Mouse (Mus musculus): ENCODE measurements around the gene Esyt2. TPM values are rescaled to one million over a fixed set of nuclear protein-coding genes. Genes with fewer than 3 reads are reported as not detected.

Esyt2 gene
- polyA plus RNA-seq, 1 experiment from 2014 or later = 16.7 TPM

DNA sequence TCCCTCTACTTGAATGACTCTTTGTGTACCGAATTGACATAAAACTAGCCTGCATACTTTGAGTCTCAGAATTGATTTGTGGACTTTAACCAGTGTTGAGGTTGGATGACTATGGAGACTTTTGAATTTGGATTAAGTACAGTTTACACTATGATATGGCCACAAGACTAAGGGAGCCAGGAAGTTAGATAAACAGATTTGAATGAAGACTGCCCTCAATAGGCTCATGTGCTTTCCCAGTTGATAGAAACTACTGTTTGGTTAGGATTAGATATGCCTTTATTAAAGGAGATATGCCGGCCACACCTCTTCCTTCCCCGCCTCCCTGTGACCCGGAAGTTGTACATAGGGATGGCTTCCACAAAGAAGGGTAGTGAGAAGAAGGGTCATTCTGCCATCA lies 5.4 kb upstream of the Esyt2 start:
- H3K27me3 ChIP-seq (replicated peaks; ENCODE audit: insufficient read depth, low read length) = no peaks in the 10 kb centered on the region
- no peak overlapping the region for H3K9ac ChIP-seq (replicated peaks; ENCODE audit: low read depth)
- H3K4me2 ChIP-seq (replicated peaks; ENCODE audit: low read depth, low read length) = no peak overlapping the region
- no peaks in the 10 kb centered on the region for H3K36me3 ChIP-seq (ENCODE audit: insufficient read depth, low read length)
- TF ChIP-seq EP300 (IDR thresholded peaks at IDR 0.05) (no peak), CTCF (IDR thresholded peaks at IDR 0.05) (no peak)
- H3K4me1 ChIP-seq (ENCODE audit: insufficient read depth, low read depth, low read length) = no peaks in the 10 kb centered on the region
- DNase-seq (ENCODE audit: low spot score) (no peak), ATAC-seq (no peak)
- no peak overlapping the region for H3K27ac ChIP-seq (ENCODE audit: low read length)
- no peak overlapping the region for H3K4me3 ChIP-seq (ENCODE audit: low read depth, low read length)
- no peaks in the 10 kb centered on the region for H3K9me3 ChIP-seq (ENCODE audit: low read length)
- 94% methylated on average over 4 of the region's 4 CpGs for WGBS

- no peaks in the 10 kb centered on the region for H3K4me1 ChIP-seq (ENCODE audit: insufficient read depth, low read depth, low read length)
- H3K4me2 ChIP-seq (replicated peaks; ENCODE audit: low read depth, low read length) = no peak overlapping the region
- 44% methylated on average over 2 of the region's 2 CpGs for WGBS
- no peak for ATAC-seq
- no peaks in the 10 kb centered on the region for H3K27me3 ChIP-seq (replicated peaks; ENCODE audit: insufficient read depth, low read length)
- no peak for DNase-seq (ENCODE audit: low spot score)
- no peak overlapping the region for H3K27ac ChIP-seq (ENCODE audit: low read length)
- H3K4me3 ChIP-seq (ENCODE audit: low read depth, low read length) = no peak overlapping the region
- no peaks in the 10 kb centered on the region for H3K36me3 ChIP-seq (ENCODE audit: insufficient read depth, low read length)
- no peak for TF ChIP-seq EP300 (IDR thresholded peaks at IDR 0.05)
- TF ChIP-seq CTCF (IDR thresholded peaks at IDR 0.05) = no peak
- H3K9me3 ChIP-seq (ENCODE audit: low read length) = no peaks in the 10 kb centered on the region
- H3K9ac ChIP-seq (replicated peaks; ENCODE audit: low read depth) = no peak overlapping the region
Observed at GRCm38 (mm10) chr12:116276961-116277360, 4.0 kb upstream of the Esyt2 start.

DNA sequence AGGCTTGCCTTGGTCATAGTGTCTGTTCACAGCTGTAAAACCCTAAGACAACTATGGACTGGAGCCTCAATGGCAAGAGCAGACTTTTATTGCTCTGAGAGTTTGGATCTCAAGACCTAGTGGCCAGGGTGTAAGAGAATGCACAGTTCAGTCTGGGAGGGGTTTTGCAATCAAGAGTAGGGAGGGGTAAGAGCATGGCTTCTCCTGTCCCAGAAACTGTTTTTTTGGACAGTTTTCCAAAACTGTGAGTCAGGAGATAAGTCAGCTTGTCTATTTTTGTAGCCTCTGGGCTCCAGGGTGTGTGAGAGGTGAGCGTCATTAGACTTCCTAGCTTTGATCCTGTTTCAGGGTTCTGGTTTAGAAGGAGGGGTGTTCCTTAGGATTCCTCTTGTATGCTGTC lies 2.5 kb upstream of the Esyt2 start:
- Histone ChIP-seq H3K4me1 (ENCODE audit: insufficient read depth, low read depth, low read length) (no peaks in the 10 kb centered on the region), H3K4me2 (replicated peaks; ENCODE audit: low read depth, low read length) (no peak overlapping the region), H3K27me3 (replicated peaks; ENCODE audit: insufficient read depth, low read length) (no peaks in the 10 kb centered on the region), H3K36me3 (ENCODE audit: insufficient read depth, low read length) (no peaks in the 10 kb centered on the region), H3K9ac (replicated peaks; ENCODE audit: low read depth) (no peak overlapping the region), H3K27ac (ENCODE audit: low read length) (no peak overlapping the region), H3K9me3 (ENCODE audit: low read length) (no peaks in the 10 kb centered on the region), H3K4me3 (ENCODE audit: low read depth, low read length) (no peak overlapping the region)
- no peak for DNase-seq (ENCODE audit: low spot score)
- no peak for ATAC-seq
- WGBS = 85% methylated on average over 1 of the region's 1 CpGs
- TF ChIP-seq EP300 (IDR thresholded peaks at IDR 0.05) = no peak
- no peak for TF ChIP-seq CTCF (IDR thresholded peaks at IDR 0.05)

DNA sequence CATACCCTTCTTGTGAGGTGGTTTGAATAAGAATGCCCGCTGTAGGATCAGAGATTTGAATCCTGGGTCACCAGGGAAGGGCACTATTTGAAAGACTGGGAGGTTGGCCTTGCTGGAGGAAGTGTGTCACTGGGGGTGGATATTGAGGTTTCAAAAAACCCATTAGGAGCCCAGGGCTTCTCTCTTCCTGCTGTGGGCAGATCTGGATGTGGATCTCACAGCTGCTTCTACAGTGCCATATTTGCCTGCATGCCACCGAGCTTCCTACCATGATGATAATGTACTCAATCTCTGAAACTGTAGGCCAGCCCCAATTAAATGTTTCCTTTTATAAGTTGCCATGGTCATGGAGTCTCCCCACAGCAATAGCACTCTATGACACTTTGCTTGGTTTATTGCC lies 1.8 kb upstream of the Esyt2 start:
- Histone ChIP-seq H3K9me3 (ENCODE audit: low read length) (no peaks in the 10 kb centered on the region), H3K27ac (ENCODE audit: low read length) (no peak overlapping the region), H3K4me1 (ENCODE audit: insufficient read depth, low read depth, low read length) (no peaks in the 10 kb centered on the region), H3K4me3 (ENCODE audit: low read depth, low read length) (no peak overlapping the region), H3K4me2 (replicated peaks; ENCODE audit: low read depth, low read length) (no peak overlapping the region), H3K36me3 (ENCODE audit: insufficient read depth, low read length) (no peaks in the 10 kb centered on the region), H3K9ac (replicated peaks; ENCODE audit: low read depth) (no peak overlapping the region), H3K27me3 (replicated peaks; ENCODE audit: insufficient read depth, low read length) (no peaks in the 10 kb centered on the region)
- WGBS = 95% methylated on average over 2 of the region's 2 CpGs
- no peak for TF ChIP-seq CTCF (IDR thresholded peaks at IDR 0.05)
- TF ChIP-seq EP300 (IDR thresholded peaks at IDR 0.05) = no peak
- DNase-seq (ENCODE audit: low spot score) = no peak
- no peak for ATAC-seq

DNA sequence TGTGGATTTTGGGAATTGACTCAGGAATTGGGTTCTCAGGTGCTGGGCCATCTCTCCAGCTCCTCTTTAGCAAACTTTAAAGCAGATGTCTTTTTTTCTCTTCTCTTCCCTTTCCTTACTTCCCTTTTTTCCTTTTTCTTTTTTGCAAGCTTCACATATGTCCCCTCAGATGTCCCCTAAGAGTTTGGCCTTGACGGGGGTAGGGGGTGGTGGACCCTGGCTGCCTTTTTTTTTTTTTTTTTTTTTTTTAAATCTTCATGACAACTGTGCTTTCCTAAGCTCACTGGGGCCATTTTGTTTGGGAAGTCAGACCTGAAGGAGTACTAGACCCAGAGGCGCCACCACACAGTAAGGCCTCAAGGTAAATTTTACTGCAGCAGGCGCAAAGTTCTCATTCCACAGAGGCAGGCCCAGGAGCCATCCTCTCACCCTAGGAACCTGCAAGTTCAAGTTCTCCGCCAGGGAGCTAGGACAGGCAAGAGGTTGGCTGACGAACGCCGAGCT lies 795 bp upstream of the Esyt2 start:
- H3K9ac ChIP-seq (replicated peaks; ENCODE audit: low read depth) = peak overlapping the region; percentile 72
- no peaks in the 10 kb centered on the region for H3K27me3 ChIP-seq (replicated peaks; ENCODE audit: insufficient read depth, low read length)
- H3K9me3 ChIP-seq (ENCODE audit: low read length) = no peaks in the 10 kb centered on the region
- TF ChIP-seq CTCF (IDR thresholded peaks at IDR 0.05) (no peak), EP300 (IDR thresholded peaks at IDR 0.05) (no peak)
- H3K36me3 ChIP-seq (ENCODE audit: insufficient read depth, low read length) = no peaks in the 10 kb centered on the region
- H3K4me3 ChIP-seq (ENCODE audit: low read depth, low read length) = peak overlapping the region; percentile 100
- ATAC-seq (peak; percentile 1), DNase-seq (ENCODE audit: low spot score) (no peak)
- peak overlapping the region; percentile 98 for H3K27ac ChIP-seq (ENCODE audit: low read length)
- peak overlapping the region; percentile 64 for H3K4me2 ChIP-seq (replicated peaks; ENCODE audit: low read depth, low read length)
- H3K4me1 ChIP-seq (ENCODE audit: insufficient read depth, low read depth, low read length) = no peaks in the 10 kb centered on the region
- 2% methylated on average over 7 of the region's 7 CpGs for WGBS

DNA sequence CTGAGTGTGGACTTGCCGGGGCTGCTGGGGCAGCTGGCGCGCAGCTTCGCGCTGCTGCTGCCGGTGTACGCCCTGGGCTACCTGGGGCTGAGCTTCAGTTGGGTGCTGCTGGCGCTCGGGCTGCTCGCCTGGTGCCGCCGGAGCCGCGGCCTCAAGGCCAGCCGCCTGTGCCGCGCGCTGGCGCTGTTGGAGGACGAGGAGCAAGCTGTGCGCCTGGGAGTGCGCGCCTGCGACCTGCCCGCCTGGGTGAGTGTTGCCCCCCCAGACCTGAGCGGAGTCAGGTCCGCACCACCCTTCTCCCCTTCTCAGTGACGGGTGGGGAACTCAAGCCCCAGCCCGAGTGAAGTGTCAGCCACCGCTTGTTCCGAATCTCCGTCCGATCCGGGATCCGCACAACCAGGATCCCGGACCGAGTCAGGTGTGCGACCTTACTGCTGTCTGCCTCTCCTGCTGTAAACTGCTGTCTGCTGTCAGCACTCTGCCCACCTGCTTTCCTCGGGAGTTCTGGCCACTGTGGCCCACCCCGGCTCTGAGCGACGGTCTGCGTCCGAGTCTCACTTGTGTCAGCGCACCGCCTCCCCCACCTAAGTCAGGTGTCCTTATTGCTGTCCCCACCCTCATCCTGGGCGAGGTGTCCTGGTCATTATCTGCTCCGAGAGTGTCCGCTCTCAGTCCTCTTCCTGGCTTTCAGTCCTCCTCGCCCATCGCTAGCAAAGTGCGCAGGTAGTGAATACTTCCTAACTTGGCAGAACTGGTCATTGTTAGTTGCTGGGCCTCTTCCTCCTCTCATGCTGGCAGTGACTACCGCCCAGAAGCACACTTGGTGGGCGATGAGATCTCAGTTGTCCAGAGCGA lies 658 bp downstream of the Esyt2 start:
- H3K9ac ChIP-seq (replicated peaks; ENCODE audit: low read depth) = peak overlapping the region; percentile 72
- H3K4me1 ChIP-seq (ENCODE audit: insufficient read depth, low read depth, low read length) = no peaks in the 10 kb centered on the region
- WGBS = 1% methylated on average over 42 of the region's 55 CpGs
- H3K4me2 ChIP-seq (replicated peaks; ENCODE audit: low read depth, low read length) = peak overlapping the region; percentile 91
- H3K4me3 ChIP-seq (ENCODE audit: low read depth, low read length) = peak overlapping the region; percentile 100
- peak overlapping the region; percentile 98 for H3K27ac ChIP-seq (ENCODE audit: low read length)
- TF ChIP-seq CTCF (IDR thresholded peaks at IDR 0.05) = no peak
- TF ChIP-seq EP300 (IDR thresholded peaks at IDR 0.05) = no peak
- H3K27me3 ChIP-seq (replicated peaks; ENCODE audit: insufficient read depth, low read length) = no peaks in the 10 kb centered on the region
- peak; percentile 39 for ATAC-seq
- no peaks in the 10 kb centered on the region for H3K9me3 ChIP-seq (ENCODE audit: low read length)
- peak; percentile 61 for DNase-seq (ENCODE audit: low spot score)
- H3K36me3 ChIP-seq (ENCODE audit: insufficient read depth, low read length) = no peaks in the 10 kb centered on the region

All from lung, postnatal 0 days (tissue).